Mouse (Mus musculus) T-helper 17 cell (primary cell): Measurements from ENCODE around the gene Metap1.

Experiments
- in situ Hi-C, 2 experiments: fragments of 300-600 bp; cut with MboI, MseI; formaldehyde crosslinking; loops; 1 replicate in 1 of 2; 2 replicates in 1 of 2; pipeline ENCODE4 v1.15.1; 2025; ENCODE audit warnings: high pct_unique_total_duplicates in 2 of 2

Metap1 gene

DNA sequence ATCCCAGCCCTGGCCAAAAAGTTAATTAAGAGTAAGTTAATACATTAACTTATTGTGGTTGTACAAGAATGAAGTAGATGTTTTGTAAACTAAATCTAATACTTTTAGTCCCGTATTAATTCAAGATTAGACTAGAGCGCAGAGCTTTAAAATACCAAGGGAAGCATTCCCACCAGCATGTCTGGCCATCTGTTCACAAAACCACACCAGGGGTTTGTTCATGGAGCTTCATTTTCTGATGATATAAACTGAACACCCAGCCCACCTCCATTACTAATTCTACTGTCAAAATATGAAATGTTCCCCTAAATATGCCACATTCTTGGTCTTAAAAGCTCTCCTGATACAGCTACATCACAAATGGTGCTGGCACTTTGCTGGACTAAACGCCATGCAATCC is 30.9 kb downstream of the Metap1 start:
- in situ Hi-C loops, result no loop called here

DNA sequence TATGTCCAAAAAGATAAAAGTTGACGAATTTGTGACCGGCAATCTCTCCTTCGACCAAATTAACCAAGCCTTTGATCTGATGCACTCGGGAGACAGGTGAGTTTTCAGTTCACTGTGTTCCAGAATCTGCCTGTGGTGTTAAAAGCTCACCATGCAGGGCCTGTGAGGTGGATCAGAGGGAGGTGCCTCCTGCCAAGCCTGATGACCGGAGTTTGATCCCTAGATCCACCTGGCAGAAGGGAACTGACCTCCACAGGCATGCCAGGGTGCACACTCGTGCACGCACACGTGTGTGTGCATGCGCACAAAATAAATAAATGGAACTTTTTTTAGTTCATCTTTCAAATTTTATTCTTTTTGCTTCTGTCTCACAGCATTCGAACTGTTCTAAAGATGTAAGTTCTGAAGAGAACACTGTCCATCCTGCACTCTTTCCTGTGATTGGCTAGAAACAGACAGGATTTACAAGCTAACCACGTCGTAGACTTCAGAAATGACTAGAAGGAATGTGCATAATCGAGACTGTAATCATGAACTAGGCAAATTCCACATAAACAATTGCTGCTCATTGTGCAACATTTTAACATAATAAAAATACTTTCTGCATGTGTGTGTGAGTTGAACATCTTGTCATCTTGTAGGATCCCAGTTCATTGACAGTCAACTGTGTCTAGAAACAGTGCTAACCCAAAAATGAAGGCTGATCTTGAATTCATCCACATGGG is 34.4 kb downstream of the Metap1 start:
- in situ Hi-C loops, result no loop called here

DNA sequence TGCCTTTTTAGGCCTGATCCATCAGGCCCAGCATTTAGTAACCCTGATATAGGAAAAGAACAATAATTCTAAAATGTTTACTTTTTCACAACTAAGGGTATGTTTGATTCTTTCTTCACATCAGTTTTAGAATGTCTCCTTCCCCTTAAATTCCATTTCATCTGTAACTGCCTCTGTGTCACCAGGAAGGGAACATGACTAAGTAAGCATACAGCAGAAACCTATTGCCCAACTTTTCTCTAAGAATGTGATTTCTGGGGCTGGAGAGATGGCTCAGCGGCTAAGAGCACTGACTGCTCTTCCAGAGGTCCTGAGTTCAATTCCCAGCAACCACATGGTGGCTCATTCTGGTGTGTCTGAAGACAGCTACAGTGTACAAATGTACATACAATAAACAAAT is 35.1 kb downstream of the Metap1 start:
- in situ Hi-C loops, result no loop called here

DNA sequence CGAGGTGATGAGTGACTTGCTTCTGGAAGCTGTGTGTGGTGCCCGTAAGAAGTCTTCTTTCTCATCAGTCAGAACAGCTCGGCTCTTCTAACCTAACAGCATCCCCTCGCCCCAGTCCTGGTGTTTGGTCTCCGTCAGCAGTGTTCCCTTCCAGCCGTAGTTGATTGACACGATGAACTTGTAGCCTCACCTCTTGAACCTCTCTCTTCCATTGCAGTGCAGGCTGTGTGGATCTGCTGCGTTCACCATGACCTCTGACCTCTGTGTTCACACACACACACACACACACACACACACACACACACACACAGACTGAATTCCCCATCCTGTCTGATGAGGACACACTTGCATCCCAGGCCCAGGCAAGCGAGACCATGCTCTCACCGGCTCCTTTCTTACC is 37.1 kb downstream of the Metap1 start:
- in situ Hi-C loops, result no loop called here

DNA sequence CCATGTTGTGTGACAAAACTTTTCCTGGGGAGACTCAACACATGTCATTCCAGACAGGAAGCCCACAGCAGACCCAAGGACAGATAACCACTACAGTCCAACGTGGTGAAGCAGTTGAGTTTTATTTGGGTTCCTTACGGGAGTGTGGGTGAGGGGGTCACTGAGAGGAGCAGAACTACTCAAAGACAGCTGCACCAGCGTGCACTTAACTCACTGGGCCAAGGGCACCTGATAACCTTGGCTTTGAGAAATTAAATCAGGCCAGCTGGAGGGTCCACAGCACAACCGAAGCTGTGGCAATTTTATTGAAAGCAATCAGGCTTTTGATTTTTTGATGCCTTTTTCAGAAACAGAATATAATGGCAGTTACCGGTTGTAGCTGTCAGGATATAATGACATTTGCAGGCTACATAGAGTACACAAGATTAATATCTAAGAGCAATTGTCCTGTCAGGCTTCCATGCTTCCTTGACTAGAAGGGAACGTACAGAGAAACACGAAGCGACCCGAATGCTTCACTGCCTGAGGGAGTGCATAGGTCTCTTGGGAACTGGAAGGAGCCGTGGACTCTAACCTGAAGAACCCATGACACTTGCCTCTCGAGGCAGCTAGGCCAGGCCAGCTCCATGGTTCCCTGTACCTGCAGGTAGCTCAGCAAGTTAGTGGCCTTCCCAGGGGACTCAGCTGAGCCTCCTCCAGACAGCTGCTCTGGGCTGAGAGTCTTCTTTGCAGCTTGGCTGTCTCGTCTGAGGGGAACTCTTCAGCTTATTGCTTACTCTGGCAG is 41.0 kb downstream of the Metap1 start:
- in situ Hi-C loops, result no loop called here

DNA sequence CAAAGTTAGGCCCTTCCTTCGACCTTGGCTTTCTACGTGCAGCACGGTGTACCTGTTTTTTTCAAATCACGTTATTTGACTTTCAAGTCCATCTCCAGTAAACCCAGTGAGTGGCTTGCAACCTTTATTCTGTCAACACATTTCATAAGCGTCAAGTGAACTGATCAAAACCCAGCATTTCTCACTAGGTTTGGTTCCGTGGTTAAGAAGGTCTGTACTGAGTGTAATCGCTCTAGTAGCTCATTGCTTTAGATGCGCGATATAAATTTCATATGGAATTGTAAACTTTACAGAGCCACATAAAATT is 45.9 kb downstream of the Metap1 start:
- in situ Hi-C loops, result no loop called here

DNA sequence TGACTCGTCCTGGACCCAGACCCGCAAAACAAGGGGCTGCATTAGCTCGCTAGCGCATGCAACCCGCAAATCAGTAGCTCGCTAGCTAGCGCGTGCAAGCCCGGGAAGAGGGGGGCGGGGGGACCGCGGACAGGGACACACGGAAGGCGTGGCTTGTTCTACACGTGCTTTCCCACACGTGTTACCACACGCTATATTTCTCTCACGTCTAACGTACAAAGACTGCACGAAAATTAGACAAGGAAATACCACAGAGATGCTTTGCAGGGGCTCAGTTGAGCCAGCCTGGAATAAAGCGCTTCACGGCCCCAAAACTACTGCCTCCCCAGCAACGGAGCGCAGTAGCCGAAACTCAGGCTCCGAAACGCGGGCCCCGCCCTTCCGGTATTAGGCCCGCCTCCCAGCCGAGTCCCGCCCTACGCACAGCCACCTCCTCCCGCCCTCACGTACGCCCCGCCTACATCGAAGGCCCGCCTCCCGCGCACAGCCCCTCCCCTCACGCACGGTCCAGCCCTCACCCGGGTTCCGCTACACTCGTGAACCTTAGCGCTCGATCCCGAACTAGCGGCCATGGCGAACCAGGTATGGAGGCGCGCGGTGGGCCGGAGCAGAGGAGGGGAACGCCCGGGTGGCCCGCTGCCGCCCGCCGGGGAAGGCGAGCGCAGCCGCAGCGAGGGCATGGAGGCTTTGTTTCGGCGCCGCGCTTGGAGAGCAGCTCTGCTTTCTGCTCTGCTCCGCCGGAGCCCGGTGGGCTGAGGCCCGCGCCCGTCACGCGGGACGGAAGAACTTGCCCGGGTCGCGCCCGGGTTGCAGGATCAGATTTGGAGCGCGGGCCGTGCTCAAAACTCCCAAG is 46.5 kb downstream of the Metap1 start, which contains the start of gene Adh5:
Gene Adh5, plus strand, starts transcription at position 482 of the 853 bp plus-strand sequence.
- in situ Hi-C loops, result no loop called here

DNA sequence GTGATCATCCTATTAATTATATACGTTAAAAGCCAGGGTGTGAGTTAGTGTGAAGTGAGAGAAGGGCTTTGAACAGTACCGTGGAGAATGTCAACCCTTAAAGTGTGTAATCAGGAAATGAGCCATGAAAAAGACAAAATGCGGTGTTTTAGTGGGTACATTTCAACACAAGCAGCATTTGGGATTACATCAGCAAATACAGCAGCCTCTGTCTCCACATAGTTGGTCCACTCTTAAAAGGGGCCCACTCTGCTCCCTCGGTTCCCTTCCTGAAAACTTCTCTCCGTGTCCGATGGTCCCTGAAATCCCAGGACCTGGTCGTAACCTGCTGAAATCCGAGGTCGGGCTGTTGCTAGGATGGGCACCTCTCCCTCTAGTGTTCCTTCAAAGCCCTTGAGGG is 47.1 kb downstream of the Metap1 start:
- in situ Hi-C loops, result no loop called here

DNA sequence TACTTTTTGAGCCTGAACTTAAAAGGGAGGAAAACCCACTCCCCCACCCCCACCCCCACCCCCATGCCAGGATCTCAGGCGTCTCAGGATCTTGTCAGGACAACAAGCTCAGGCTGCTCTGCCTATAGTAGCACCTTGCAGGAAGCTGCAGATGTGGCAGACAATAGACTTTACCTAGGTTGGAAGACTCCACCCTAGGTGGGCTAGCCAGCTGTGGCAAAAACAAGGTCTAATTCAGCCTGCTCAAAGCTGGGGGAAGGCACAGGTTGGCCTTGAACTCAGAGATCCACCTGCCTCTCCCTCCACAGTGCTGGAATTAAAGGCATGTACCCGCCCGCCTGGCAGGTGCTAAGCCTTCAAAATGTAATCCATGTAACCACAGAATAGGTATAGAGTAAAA is 50.6 kb downstream of the Metap1 start:
- in situ Hi-C loops, result loop anchor here (5.0 to 10.0 kb wide), 3 partner anchors 214 to 241 kb away; no protein-coding TSS in a partner anchor

DNA sequence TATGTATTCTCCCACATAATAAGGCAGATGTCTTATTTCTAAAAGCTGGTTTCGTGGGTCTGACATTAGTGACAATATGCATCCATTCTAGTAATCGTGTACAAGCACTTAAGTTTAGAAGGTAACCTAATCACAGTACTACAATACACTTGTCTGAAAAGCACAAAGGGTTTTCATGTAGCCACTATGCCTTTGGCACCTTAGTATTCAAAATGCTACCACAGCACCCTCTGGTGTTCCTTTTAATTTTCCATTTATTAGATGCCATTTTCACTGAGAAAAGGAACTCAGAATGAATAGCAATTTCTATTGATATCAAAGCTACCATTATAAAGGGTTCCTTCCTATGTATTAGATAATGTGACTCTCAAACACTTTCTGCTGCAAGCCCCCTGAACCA is 57.5 kb downstream of the Metap1 start:
- in situ Hi-C loops, result loop anchor here in 1 of 2 experiments (5.0 to 10.0 kb wide), 2 partner anchors 207 to 650 kb away; no protein-coding TSS in a partner anchor

DNA sequence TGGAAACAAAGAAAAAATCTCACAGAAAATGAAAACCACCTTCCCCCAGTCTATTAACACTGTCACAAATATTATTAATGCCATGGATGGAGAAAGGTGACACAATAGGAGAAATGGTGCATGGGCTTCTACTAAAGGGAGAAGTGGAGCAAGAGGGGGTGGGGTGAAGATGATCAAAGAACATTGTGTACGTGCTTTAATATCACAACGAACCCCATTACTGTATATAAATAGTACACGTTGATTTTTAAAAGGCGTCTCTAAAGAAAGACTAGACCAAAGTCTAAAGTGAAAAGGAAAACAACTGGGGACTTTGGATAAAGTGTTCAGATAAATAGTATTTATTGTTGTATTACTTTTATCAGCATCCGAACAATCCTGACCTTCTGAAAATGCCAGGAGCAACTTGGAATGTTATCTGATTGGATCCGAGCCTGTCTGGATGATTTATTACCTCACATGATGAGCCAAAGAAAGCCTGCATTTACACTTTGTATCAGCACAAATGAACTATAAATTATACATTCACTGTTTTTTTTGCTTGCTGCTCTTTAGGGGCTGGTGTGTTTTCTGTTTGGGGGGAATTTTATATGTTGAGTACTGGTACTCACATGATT is 58.8 kb downstream of the Metap1 start:
- in situ Hi-C loops, result loop anchor here in 1 of 2 experiments (5.0 to 10.0 kb wide), 2 partner anchors 206 to 648 kb away; no protein-coding TSS in a partner anchor

DNA sequence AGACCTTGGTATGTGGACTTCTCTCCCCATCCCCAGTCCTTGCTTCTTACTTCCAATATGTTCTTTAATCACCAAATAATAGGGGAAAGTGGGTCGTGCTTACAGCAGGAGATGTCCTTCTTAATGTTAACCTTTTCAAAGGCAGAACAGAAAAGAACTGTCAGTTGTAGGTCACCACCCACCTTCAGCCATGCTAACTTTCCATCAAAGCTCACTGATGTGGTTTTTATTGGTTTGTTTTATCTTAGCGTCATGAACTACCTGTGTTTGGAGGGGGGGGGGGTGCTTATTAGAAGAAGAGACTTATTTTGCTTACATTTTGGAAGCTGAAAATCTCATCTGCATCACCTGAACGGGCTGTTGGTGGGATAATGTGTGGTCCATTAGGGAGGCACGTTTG is 65.1 kb downstream of the Metap1 start:
- in situ Hi-C loops, result loop anchor here (5.0 to 25.0 kb wide), 2 partner anchors 442 to 562 kb away; partner anchors contain the start of genes Dapp1 (in 1 of the 2), Dnajb14 (in 1 of the 2) and H2afz (in 1 of the 2)

DNA sequence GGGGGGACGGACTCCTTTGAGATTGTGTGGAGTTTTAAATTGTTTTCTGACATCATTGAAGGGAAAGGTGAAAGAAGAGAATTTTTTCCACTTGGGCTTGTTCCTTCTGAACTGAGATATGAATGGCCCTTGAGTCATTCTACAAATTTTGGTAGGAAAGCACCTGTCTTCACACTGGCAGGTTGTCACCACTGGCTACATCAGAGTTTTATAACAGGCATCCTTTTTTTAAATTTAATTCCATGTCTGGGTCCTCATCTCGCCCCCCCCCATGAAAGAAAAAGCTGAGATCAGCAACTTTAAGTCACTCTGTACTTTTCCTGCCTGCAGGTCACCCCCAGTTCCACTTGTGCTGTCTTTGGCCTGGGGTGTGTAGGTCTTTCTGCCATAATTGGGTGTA is 65.7 kb downstream of the Metap1 start:
- in situ Hi-C loops, result loop anchor here (5.0 to 25.0 kb wide), 2 partner anchors 441 to 561 kb away; partner anchors contain the start of genes Dapp1 (in 1 of the 2), Dnajb14 (in 1 of the 2) and H2afz (in 1 of the 2)

DNA sequence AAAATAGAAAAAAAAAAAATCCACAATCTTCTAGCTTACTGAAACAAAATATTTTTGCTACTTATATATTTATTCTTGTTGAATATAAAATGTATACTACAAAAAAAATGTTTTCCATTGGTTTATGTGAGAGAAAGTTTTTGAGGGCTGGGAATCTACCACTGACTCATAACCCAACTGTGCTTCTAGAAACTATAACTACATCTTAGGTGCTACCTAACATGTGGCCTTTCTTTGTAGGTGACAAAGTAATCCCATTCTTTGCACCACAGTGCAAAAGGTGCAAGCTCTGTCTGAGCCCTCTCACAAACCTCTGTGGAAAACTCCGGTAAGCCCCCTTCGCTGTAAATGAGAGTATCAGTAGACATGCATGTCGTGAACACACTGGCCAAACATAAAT is 68.9 kb downstream of the Metap1 start:
- in situ Hi-C loops, result loop anchor here (5.0 to 25.0 kb wide), 2 partner anchors 438 to 558 kb away; partner anchors contain the start of genes Dapp1 (in 1 of the 2), Dnajb14 (in 1 of the 2) and H2afz (in 1 of the 2)

DNA sequence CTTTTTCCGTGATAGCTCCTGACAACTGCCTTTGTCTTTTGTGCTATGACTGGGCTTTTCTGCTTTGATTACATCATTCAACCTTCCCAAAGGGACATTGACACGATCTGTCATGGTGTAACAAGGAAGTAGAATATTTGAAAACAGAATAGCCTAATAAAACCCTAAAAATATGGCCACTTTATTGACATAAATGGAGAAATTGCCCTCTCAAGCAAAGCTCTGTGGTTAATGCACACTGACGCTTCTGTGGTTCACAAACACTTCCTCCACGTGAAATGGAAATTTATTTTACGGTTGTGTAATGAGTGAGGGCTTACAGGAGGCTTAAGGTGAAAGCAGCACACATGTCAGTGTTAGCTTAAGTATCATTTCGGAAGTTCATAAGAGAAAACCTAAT is 69.9 kb downstream of the Metap1 start:
- in situ Hi-C loops, result loop anchor here in 1 of 2 experiments (5.0 to 25.0 kb wide), 2 partner anchors 47 to 557 kb away; partner anchors contain the start of genes Dnajb14 and H2afz

DNA sequence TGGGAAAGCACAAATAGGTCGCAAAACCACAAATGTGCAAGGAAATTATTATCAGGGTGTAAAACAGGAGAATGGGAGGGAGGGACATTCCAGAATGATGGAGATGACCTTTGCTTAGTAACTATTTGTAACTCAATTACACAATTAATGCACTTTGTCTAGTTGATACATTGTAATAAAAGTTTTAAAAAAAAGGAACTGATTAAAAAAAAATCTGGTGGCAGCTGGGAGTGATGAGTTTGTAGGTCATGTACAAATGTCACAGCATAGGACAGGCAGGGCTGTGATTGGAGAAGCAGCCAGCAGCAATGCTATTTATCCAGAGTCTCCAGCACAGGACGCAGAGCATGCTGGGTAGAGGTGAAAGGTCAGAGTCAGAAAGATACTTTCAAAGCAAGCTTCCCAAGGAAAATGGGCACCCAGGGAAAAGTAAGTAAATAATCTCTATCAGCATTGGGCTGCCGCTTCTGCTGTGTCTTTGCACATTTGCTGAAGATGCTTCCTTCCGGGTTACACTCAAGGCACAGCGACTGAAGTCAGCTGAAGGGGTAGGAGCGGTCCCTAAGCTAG is 74.1 kb downstream of the Metap1 start, which contains the start of gene Adh4:
Gene Adh4, plus strand, starts transcription at position 346 of the 570 bp plus-strand sequence.
- in situ Hi-C loops, result loop anchor here in 1 of 2 experiments (5.0 to 25.0 kb wide), 2 partner anchors 43 to 553 kb away; partner anchors contain the start of genes Dnajb14 and H2afz

DNA sequence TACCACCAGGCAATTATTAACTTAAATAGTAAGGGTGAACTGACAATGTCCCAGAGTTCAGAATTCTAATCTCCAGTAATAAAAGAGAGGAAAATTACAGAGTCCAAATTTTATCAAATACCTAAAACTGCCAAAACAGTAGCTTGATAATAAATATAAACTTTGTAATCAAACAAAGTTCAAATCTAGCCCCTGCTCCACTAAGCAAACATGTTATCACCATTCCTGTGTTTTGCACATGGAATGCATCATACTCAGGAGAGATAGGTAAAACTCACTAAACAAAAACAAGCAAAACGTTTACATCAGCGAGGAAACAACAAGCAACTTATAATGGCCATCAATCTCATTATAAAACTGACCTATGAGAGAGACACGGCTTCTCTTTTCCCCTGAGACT is 79.1 kb downstream of the Metap1 start:
- in situ Hi-C loops, result loop anchor here in 1 of 2 experiments (25.0 kb wide), 1 partner anchor 548 kb away; the partner anchor contains the start of genes Dnajb14 and H2afz

DNA sequence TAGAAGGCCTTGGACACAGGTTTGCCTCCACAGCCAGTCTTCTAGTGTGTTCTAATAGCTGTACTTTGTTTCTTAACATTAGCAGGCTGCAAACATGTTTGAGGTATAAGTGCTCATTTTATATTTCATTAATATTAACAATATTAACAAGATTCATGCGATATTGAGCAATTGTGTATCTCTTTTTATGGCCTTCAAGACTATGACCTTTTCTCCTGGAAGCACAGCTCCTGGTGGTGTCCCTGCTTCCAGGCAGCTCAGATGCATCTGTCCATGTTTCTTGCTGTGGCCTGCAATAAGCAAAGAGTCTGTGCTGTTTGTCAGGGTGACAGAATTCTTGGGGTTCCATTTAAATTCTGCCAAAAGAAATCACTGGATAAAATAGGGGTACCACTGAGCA is 79.7 kb downstream of the Metap1 start:
- in situ Hi-C loops, result loop anchor here in 1 of 2 experiments (25.0 kb wide), 1 partner anchor 547 kb away; the partner anchor contains the start of genes Dnajb14 and H2afz
